Mouse (Mus musculus): ENCODE data around the gene Cldn2. TPM values are rescaled to one million over a fixed set of nuclear protein-coding genes. Genes with fewer than 3 reads are reported as not detected.
A peak's percentile ranks its signal among the peaks of the same experiment; 100 is the strongest.
"Not testable (repeated sequence)": the region's sequence is repeated elsewhere in the genome, so short reads cannot be mapped to it uniquely, and the experiment has no call there.

The Cldn2 gene
- polyA plus RNA-seq (2016; fragmentation: Nextera tagmentation; extraction: Ambion mirVana): 0.08 and 0.27 TPM in 2 replicates

- H3K36me3 ChIP-seq: no peaks in the 10 kb centered on the region
- H3K27ac ChIP-seq (ENCODE audit: poor library complexity, severe bottlenecking): no peak within 1 kb of the TSS
- H3K4me3 ChIP-seq: no peak within 1 kb of the TSS
- H3K9ac ChIP-seq: no peak within 1 kb of the TSS
- WGBS: 57% methylated on average over 8 of the region's 8 CpGs
- H3K4me1 ChIP-seq (replicated peaks): no peaks in the 10 kb centered on the region
- H3K9me3 ChIP-seq (replicated peaks): no peaks in the 10 kb centered on the region
- H3K4me2 ChIP-seq: no peak within 1 kb of the TSS
- no peak for ATAC-seq (ENCODE audit: insufficient number of reproducible peaks, low FRiP score)
- H3K27me3 ChIP-seq (replicated peaks): peaks cover 12% of the 10 kb centered on the region; the same call in 1 of the 2 replicates
These were observed at the start of gene Cldn2 for GRCm38 (mm10) chrX:139800406-139800878. Gene Cldn2, plus strand, starts transcription at chrX:139800828.

- no peaks in the 10 kb centered on the region for H3K27me3 ChIP-seq (replicated peaks)
- ATAC-seq (ENCODE audit: insufficient number of reproducible peaks, low FRiP score): no peak
- 4% methylated on average over 1 of the region's 1 CpGs for WGBS
- peaks cover 15% of the 10 kb centered on the region; the same call in 1 of the 2 replicates for H3K36me3 ChIP-seq
- H3K4me1 ChIP-seq (replicated peaks): no peaks in the 10 kb centered on the region
- no peak overlapping the region for H3K9ac ChIP-seq
- no peak overlapping the region for H3K4me2 ChIP-seq
- no peaks in the 10 kb centered on the region for H3K9me3 ChIP-seq (replicated peaks)
- no peak overlapping the region for H3K27ac ChIP-seq (ENCODE audit: poor library complexity, severe bottlenecking)
- no peak overlapping the region for H3K4me3 ChIP-seq
These were observed 48.8 kb upstream of the Cldn2 start for GRCm38 (mm10) chrX:139751855-139752254.

- WGBS: 64% methylated on average over 3 of the region's 3 CpGs
- H3K4me2 ChIP-seq; H3K27me3 ChIP-seq (replicated peaks); H3K36me3 ChIP-seq; H3K9me3 ChIP-seq (replicated peaks); H3K4me3 ChIP-seq; H3K27ac ChIP-seq (ENCODE audit: poor library complexity, severe bottlenecking); H3K9ac ChIP-seq; ATAC-seq (ENCODE audit: insufficient number of reproducible peaks, low FRiP score); H3K4me1 ChIP-seq (replicated peaks): not testable (repeated sequence)
These were observed 42.0 kb upstream of the Cldn2 start for GRCm38 (mm10) chrX:139758634-139759033.

DNA sequence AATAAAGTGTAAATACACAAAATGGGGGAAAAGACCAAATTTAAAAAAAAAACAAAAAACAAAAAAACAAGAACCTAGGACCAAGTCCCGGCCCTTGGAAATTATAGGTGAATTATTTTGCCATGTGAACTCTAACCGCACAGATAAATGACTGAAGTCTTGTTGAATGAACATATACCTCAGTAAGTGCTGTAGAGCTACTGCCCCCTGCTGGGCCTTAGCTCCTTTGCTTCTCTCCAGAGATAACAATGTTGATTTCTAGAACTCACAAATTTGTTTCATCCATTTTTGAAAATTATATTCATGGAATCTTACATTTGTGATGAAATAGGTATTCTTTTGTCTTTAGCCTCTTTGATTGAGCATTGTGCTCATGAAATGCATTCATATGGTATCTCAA, 38.1 kb upstream of the Cldn2 start:
- H3K27ac ChIP-seq (ENCODE audit: poor library complexity, severe bottlenecking): no peak overlapping the region
- WGBS: 79% methylated on average over 2 of the region's 2 CpGs
- H3K4me2 ChIP-seq: no peak overlapping the region
- ATAC-seq (ENCODE audit: insufficient number of reproducible peaks, low FRiP score): no peak
- no peaks in the 10 kb centered on the region for H3K27me3 ChIP-seq (replicated peaks)
- H3K9ac ChIP-seq: no peak overlapping the region
- no peaks in the 10 kb centered on the region for H3K36me3 ChIP-seq
- H3K4me1 ChIP-seq (replicated peaks): no peaks in the 10 kb centered on the region
- no peak overlapping the region for H3K4me3 ChIP-seq
- no peaks in the 10 kb centered on the region for H3K9me3 ChIP-seq (replicated peaks)

GRCm38 (mm10) chrX:139769975-139770637, 30.5 kb upstream of the Cldn2 start:
- no peak for ATAC-seq (ENCODE audit: insufficient number of reproducible peaks, low FRiP score)
- WGBS: 60% methylated on average over 13 of the region's 13 CpGs

DNA sequence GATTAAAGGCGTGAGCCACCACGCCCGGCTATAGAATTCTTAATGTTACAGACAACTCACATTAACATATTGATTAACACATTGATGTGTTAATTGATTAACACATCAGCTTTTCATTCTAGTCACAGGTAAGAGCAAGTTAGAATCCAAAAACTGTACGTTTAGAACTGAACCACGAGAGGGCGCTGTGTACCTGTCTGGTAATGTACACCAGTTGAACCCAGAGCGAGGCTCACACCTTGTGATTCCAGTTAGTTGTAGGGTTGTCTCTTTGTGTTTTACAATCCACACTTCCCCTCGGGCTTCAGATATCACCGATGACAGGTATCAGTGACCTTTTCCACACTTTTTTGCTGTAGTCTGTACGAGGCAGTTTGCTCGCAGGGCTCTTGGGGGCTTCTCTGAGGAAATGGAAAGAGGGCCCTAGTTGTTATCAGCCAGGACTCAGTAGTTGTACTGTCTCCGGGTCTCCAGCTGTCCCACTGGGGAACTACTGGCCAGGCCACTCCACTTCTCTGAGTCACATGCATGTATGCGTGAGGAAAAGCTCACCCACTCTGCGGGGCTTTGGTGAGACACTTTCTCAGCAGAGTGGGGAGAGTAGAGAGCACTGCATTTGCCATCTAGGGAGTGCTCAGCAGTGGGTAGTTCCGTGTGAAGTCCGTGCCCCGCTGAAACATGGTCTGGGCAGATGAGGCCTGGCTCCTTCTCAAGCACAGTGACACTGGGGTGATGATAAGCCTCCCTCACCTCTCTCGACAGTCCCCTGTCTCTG, 26.1 kb upstream of the Cldn2 start:
- no peak overlapping the region for H3K4me3 ChIP-seq
- peak; percentile 42; the same call in 1 of the 2 replicates for ATAC-seq (ENCODE audit: insufficient number of reproducible peaks, low FRiP score)
- H3K27me3 ChIP-seq (replicated peaks): no peaks in the 10 kb centered on the region

More at GRCm38 (mm10) chrX:139769975-139770637, 30.5 kb upstream of the Cldn2 start:
- Histone ChIP-seq H3K4me3 (no peak overlapping the region), H3K4me2 (no peak overlapping the region), H3K9me3 (replicated peaks) (no peaks in the 10 kb centered on the region), H3K4me1 (replicated peaks) (peaks cover 5% of the 10 kb centered on the region; the same call in 1 of the 2 replicates), H3K27ac (ENCODE audit: poor library complexity, severe bottlenecking) (no peak overlapping the region), H3K27me3 (replicated peaks) (no peaks in the 10 kb centered on the region), H3K36me3 (no peaks in the 10 kb centered on the region), H3K9ac (no peak overlapping the region)

DNA sequence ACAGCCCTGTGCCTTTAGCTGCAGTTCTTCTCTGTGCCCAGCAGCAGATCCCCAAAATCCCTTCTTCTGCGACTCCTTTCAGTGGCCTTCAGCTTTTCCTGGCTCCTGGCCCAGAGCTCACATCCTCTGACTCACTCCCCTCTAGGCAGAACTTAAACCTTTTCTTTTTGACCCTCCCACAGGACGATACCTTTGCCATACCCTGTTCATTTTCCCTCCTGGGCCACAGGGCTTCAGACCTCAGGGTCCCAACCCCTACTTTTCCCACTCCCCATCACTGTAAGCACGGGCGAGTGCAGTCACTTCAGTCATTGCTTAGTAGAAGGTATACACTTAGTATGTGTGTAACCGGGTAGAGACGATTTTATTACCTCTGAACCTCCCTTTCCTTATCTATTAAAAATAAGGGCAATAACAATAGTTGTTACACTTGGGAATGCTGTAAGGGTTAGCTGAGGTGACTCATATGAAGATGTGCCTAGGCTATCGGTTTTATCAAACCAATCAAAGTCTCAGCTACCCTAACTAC, 25.5 kb upstream of the Cldn2 start:
- Histone ChIP-seq H3K9ac (no peak overlapping the region), H3K4me2 (peak overlapping the region; percentile 50), H3K36me3 (no peaks in the 10 kb centered on the region), H3K27ac (ENCODE audit: poor library complexity, severe bottlenecking) (no peak overlapping the region), H3K9me3 (replicated peaks) (no peaks in the 10 kb centered on the region), H3K4me3 (no peak overlapping the region), H3K4me1 (replicated peaks) (peaks cover 12% of the 10 kb centered on the region), H3K27me3 (replicated peaks) (no peaks in the 10 kb centered on the region)
- 67% methylated on average over 7 of the region's 7 CpGs for WGBS
- ATAC-seq (ENCODE audit: insufficient number of reproducible peaks, low FRiP score): no peak

More for the DNA sequence above, 26.1 kb upstream of the Cldn2 start:
- Histone ChIP-seq H3K27ac (ENCODE audit: poor library complexity, severe bottlenecking) (no peak overlapping the region), H3K4me1 (replicated peaks) (peaks cover 12% of the 10 kb centered on the region), H3K9ac (0 out of 2 replicates have a peak overlapping the region, but pooled peaks have one; percentile 24), H3K36me3 (no peaks in the 10 kb centered on the region), H3K9me3 (replicated peaks) (no peaks in the 10 kb centered on the region), H3K4me2 (peak overlapping the region; percentile 50)
- WGBS: 23% methylated on average over 18 of the region's 18 CpGs

GRCm38 (mm10) chrX:139777357-139777756, 23.3 kb upstream of the Cldn2 start:
- no peak for ATAC-seq (ENCODE audit: insufficient number of reproducible peaks, low FRiP score)
- Histone ChIP-seq H3K9me3 (replicated peaks) (no peaks in the 10 kb centered on the region), H3K4me3 (no peak overlapping the region), H3K36me3 (no peaks in the 10 kb centered on the region), H3K4me2 (no peak overlapping the region), H3K4me1 (replicated peaks) (peaks cover 18% of the 10 kb centered on the region), H3K27me3 (replicated peaks) (peaks cover 5% of the 10 kb centered on the region), H3K27ac (ENCODE audit: poor library complexity, severe bottlenecking) (no peak overlapping the region), H3K9ac (no peak overlapping the region)
- 43% methylated on average over 4 of the region's 4 CpGs for WGBS

GRCm38 (mm10) chrX:139778886-139779285, 21.7 kb upstream of the Cldn2 start:
- Histone ChIP-seq H3K9ac (no peak overlapping the region), H3K4me2 (no peak overlapping the region), H3K4me1 (replicated peaks) (peaks cover 18% of the 10 kb centered on the region), H3K36me3 (no peaks in the 10 kb centered on the region), H3K4me3 (no peak overlapping the region), H3K27ac (ENCODE audit: poor library complexity, severe bottlenecking) (no peak overlapping the region), H3K27me3 (replicated peaks) (peaks cover 5% of the 10 kb centered on the region), H3K9me3 (replicated peaks) (no peaks in the 10 kb centered on the region)
- ATAC-seq (ENCODE audit: insufficient number of reproducible peaks, low FRiP score): no peak
- WGBS: 82% methylated on average over 1 of the region's 1 CpGs

- no peak overlapping the region for H3K27ac ChIP-seq (ENCODE audit: poor library complexity, severe bottlenecking)
- no peak overlapping the region for H3K4me3 ChIP-seq
- no peak for ATAC-seq (ENCODE audit: insufficient number of reproducible peaks, low FRiP score)
- H3K9ac ChIP-seq: no peak overlapping the region
- no peaks in the 10 kb centered on the region for H3K9me3 ChIP-seq (replicated peaks)
- H3K36me3 ChIP-seq: no peaks in the 10 kb centered on the region
- peaks cover 18% of the 10 kb centered on the region for H3K4me1 ChIP-seq (replicated peaks)
- 74% methylated on average over 5 of the region's 5 CpGs for WGBS
- H3K27me3 ChIP-seq (replicated peaks): peaks cover 5% of the 10 kb centered on the region
- H3K4me2 ChIP-seq: no peak overlapping the region
These were observed 21.2 kb upstream of the Cldn2 start for GRCm38 (mm10) chrX:139779401-139779800.

DNA sequence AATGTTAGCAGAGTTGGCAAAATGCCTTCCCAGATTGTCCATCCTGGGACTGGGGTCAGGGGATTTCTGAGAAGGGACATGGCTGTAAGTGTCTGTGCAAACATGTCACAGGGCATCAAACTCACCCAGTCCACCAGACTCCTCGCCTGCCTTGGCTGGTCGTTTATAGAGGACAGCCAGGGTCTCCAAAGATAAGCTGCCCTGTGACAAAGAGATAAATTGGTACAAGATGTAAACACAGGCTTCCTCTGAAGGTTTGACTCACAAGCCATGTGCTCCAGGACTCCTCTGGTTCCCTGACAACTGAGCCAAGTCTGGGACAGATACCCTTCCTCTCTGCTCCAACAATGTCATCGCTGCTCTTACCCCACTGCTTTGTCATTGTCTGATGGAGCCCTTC, 19.6 kb upstream of the Cldn2 start:
- Histone ChIP-seq H3K4me1 (replicated peaks) (peaks cover 18% of the 10 kb centered on the region), H3K36me3 (no peaks in the 10 kb centered on the region), H3K4me2 (no peak overlapping the region), H3K27me3 (replicated peaks) (peaks cover 5% of the 10 kb centered on the region), H3K9me3 (replicated peaks) (no peaks in the 10 kb centered on the region), H3K27ac (ENCODE audit: poor library complexity, severe bottlenecking) (no peak overlapping the region), H3K9ac (no peak overlapping the region), H3K4me3 (no peak overlapping the region)
- WGBS: 33% methylated on average over 3 of the region's 3 CpGs
- ATAC-seq (ENCODE audit: insufficient number of reproducible peaks, low FRiP score): peak; percentile 55; the same call in 1 of the 2 replicates
